Mouse (Mus musculus) cerebellum, postnatal 14 days (tissue): ENCODE measurements around the gene Snw1.
"Not testable (repeated sequence)": the region's sequence is repeated elsewhere in the genome, so short reads cannot be mapped to it uniquely, and the experiment has no call there.

Source experiments
- DNase-seq, 2 experiments: peaks; one replicate each; pipeline ENCODE4 v3.0.0; 2021; ENCODE audit warnings: mixed read lengths in 2 of 2

The Snw1 gene

GRCm38 (mm10) chr12:87471964-87472786 lies at the start of gene Snw1:
Gene Snw1, minus strand, starts transcription at chr12:87472274.
- peak; percentile 95 to 96 for DNase-seq

GRCm38 (mm10) chr12:87519616-87520015 lies 47.5 kb upstream of the Snw1 start:
- peak; percentile 0 to 5 for DNase-seq

- DNase-seq: not testable (repeated sequence)
Observed at GRCm38 (mm10) chr12:87514016-87514415, 41.9 kb upstream of the Snw1 start, which contains the start of gene Gm8300. Gene Gm8300, plus strand, starts transcription at chr12:87514316.

- not testable (repeated sequence) for DNase-seq
Observed at GRCm38 (mm10) chr12:87494421-87494820, 22.3 kb upstream of the Snw1 start, which contains the start of gene Gm5788. Gene Gm5788, plus strand, starts transcription at chr12:87494721.

- DNase-seq: not testable (repeated sequence)
Observed at GRCm38 (mm10) chr12:87488683-87489082, 16.6 kb upstream of the Snw1 start.

- DNase-seq: not testable (repeated sequence)
Observed at GRCm38 (mm10) chr12:87482482-87482881, 10.4 kb upstream of the Snw1 start.

- DNase-seq: no peak
Observed at GRCm38 (mm10) chr12:87474756-87475155, 2.7 kb upstream of the Snw1 start.

GRCm38 (mm10) chr12:87471421-87471963 lies 582 bp downstream of the Snw1 start:
- no peak for DNase-seq

- no peak for DNase-seq
Observed at GRCm38 (mm10) chr12:87470263-87471136, 1.6 kb downstream of the Snw1 start.

GRCm38 (mm10) chr12:87464678-87465297 lies 7.3 kb downstream of the Snw1 start:
- DNase-seq: no peak

GRCm38 (mm10) chr12:87449456-87449855 lies 22.6 kb downstream of the Snw1 start:
- no peak for DNase-seq

- DNase-seq: peak; percentile 11 to 19
Observed at GRCm38 (mm10) chr12:87444211-87444610, 27.9 kb downstream of the Snw1 start.

GRCm38 (mm10) chr12:87443700-87444122 lies 28.4 kb downstream of the Snw1 start, which contains the start of the genes Slirp and Alkbh1:
Gene Slirp, plus strand, starts transcription at chr12:87443896.
Gene Alkbh1, minus strand, starts transcription at chr12:87444017.
- DNase-seq: peak; percentile 93 to 94

- DNase-seq: no peak
Observed at GRCm38 (mm10) chr12:87443115-87443699, 28.9 kb downstream of the Snw1 start.

- DNase-seq: no peak
Observed at GRCm38 (mm10) chr12:87442177-87443114, 29.6 kb downstream of the Snw1 start.

- no peak for DNase-seq
Observed at GRCm38 (mm10) chr12:87428885-87429284, 43.2 kb downstream of the Snw1 start.

GRCm38 (mm10) chr12:87428295-87428694 lies 43.8 kb downstream of the Snw1 start:
- no peak for DNase-seq

- DNase-seq: no peak
Observed at GRCm38 (mm10) chr12:87426354-87427031, 45.6 kb downstream of the Snw1 start.

GRCm38 (mm10) chr12:87424516-87424915 lies 47.6 kb downstream of the Snw1 start:
- no peak for DNase-seq

- DNase-seq: no peak
Observed at GRCm38 (mm10) chr12:87423700-87424099, 48.4 kb downstream of the Snw1 start.
